Mouse (Mus musculus) adipocyte (in vitro differentiated cells): ENCODE measurements at regions not wholly inside any gene's neighbourhood (a gene's known extent, or its start where the extent isn't known, plus 50 kb on each side); places are given as distances from the start of the nearest gene placed in this dataset.

Source experiments
- DNase-seq: peaks from one replicate; pipeline ENCODE4 v3.0.0-alpha.2; 2016; ENCODE audit warnings: low spot score

- no peak for DNase-seq
Observed at GRCm38 (mm10) chr15:25536451-25537334, 85.6 kb upstream of the Myo10 start.

GRCm38 (mm10) chr15:25539344-25540176, 82.8 kb upstream of the Myo10 start:
- DNase-seq: no peak

- no peak for DNase-seq
Observed at GRCm38 (mm10) chr15:25542382-25542781, 79.9 kb upstream of the Myo10 start.

- DNase-seq: peak; percentile 9
Observed at GRCm38 (mm10) chr15:25546185-25546584, 76.1 kb upstream of the Myo10 start.

GRCm38 (mm10) chr15:25550269-25551054, 71.9 kb upstream of the Myo10 start:
- DNase-seq: no peak

- no peak for DNase-seq
Observed at GRCm38 (mm10) chr15:25554945-25555344, 67.4 kb upstream of the Myo10 start.

- DNase-seq: no peak
Observed at GRCm38 (mm10) chr15:25555852-25556251, 66.5 kb upstream of the Myo10 start.

- DNase-seq: no peak
Observed at GRCm38 (mm10) chr15:25557566-25557965, 64.8 kb upstream of the Myo10 start.

GRCm38 (mm10) chr15:25558240-25558639, 64.1 kb upstream of the Myo10 start:
- no peak for DNase-seq

- no peak for DNase-seq
Observed at GRCm38 (mm10) chr15:25563641-25564040, 58.7 kb upstream of the Myo10 start.

- DNase-seq: no peak
Observed at GRCm38 (mm10) chr15:25572495-25572894, 49.8 kb upstream of the Myo10 start.
